15 mouse cellular contexts compared by ENCODE assay signal in genomic region chrX:135098101-135098500, GRCm38 (mm10).
"Had no signal": no experiment of that assay in that cellular context is flagged by ENCODE, and none has a peak within 500 bp of the region (broad histone marks: within the 10 kb centered on the region; RNA-seq: fewer than 3 reads in every experiment).

No protein-coding gene starts in this region.

- H3K4me2 ChIP-seq: limb, embryonic 13.5 days; liver, embryonic 12.5 days; liver, embryonic 15.5 days; lung, embryonic 15.5 days; midbrain, embryonic 11.5 days had no signal

- H3K9me3 ChIP-seq: limb, embryonic 10.5 days; limb, embryonic 13.5 days; liver, embryonic 12.5 days; liver, embryonic 15.5 days; lung, embryonic 15.5 days had no signal

- H3K36me3 ChIP-seq: limb, embryonic 10.5 days; limb, embryonic 13.5 days; liver, embryonic 12.5 days; liver, embryonic 15.5 days; lung, embryonic 15.5 days had no signal

- DNase-seq: kidney, postnatal 14 days; kidney, postnatal 4 days; liver; lung, adult 18-20 months; lung, postnatal 14 days; lung, postnatal 4 days; midbrain, embryonic 14.5 days; thymus, adult 18-20 months; thymus, postnatal 4 days had no signal

- ATAC-seq: liver, embryonic 12.5 days had no signal

- H3K27me3 ChIP-seq: liver, embryonic 12.5 days; liver, embryonic 15.5 days had no signal

- H3K4me3 ChIP-seq: limb, embryonic 10.5 days; limb, embryonic 13.5 days; liver, embryonic 12.5 days; liver, embryonic 15.5 days; lung, embryonic 15.5 days had no signal

- H3K27ac ChIP-seq: limb, embryonic 10.5 days; limb, embryonic 13.5 days; liver, embryonic 12.5 days; liver, embryonic 15.5 days; lung, embryonic 15.5 days had no signal

- H3K9ac ChIP-seq: limb, embryonic 13.5 days; liver, embryonic 12.5 days; liver, embryonic 15.5 days; lung, embryonic 15.5 days had no signal

- H3K4me1 ChIP-seq: limb, embryonic 10.5 days; limb, embryonic 13.5 days; liver, embryonic 12.5 days; liver, embryonic 15.5 days; lung, embryonic 15.5 days had no signal
